Mouse (Mus musculus) liver, adult 2 months (tissue): Measurements from ENCODE around the gene Gpr18.

Source experiments
- CTCF ChIP-seq: fragments of 200-500 bp; IDR thresholded peaks from 2 replicates; pipeline ENCODE4 v1.5.1; 2011; ENCODE audit warnings: low read depth, low read length, control low read depth
- POLR2A ChIP-seq: fragments of 200-500 bp; IDR thresholded peaks from 2 replicates; pipeline ENCODE4 v1.6.1; 2011; ENCODE audit warnings: low read length, control low read depth; ENCODE audit not compliant: insufficient read depth; ENCODE audit errors: extremely low read depth

- TF ChIP-seq POLR2A (no peak), CTCF (no peak)
Observed at GRCm38 (mm10) chr14:121884150-121884797, 31.3 kb downstream of the Gpr18 start.
